Mouse (Mus musculus): ENCODE data around the gene Pakap.

Gene Pakap

GRCm38 (mm10) chr4:57845031-57845431 lies 277.1 kb downstream of the Pakap start:
- peak; percentile 76 for DNase-seq (ENCODE audit: low spot score)

GRCm38 (mm10) chr4:57845541-57846210 lies 277.7 kb downstream of the Pakap start:
- no peak for DNase-seq (ENCODE audit: low spot score)

GRCm38 (mm10) chr4:57846381-57846990 lies 278.5 kb downstream of the Pakap start:
- DNase-seq (ENCODE audit: low spot score) = no peak

- no peak for DNase-seq (ENCODE audit: low spot score)
These were observed 279.0 kb downstream of the Pakap start for GRCm38 (mm10) chr4:57846991-57847422.

- DNase-seq (ENCODE audit: low spot score) = no peak
These were observed 279.7 kb downstream of the Pakap start for GRCm38 (mm10) chr4:57847676-57848075.

- no peak for DNase-seq (ENCODE audit: low spot score)
These were observed 281.5 kb downstream of the Pakap start for GRCm38 (mm10) chr4:57849465-57849864.

GRCm38 (mm10) chr4:57851731-57852130 lies 283.8 kb downstream of the Pakap start:
- DNase-seq (ENCODE audit: low spot score) = no peak

- no peak for DNase-seq (ENCODE audit: low spot score)
These were observed 284.6 kb downstream of the Pakap start for GRCm38 (mm10) chr4:57852461-57853040.

- no peak for DNase-seq (ENCODE audit: low spot score)
These were observed 286.2 kb downstream of the Pakap start for GRCm38 (mm10) chr4:57854181-57854580.

GRCm38 (mm10) chr4:57855281-57855941 lies 287.4 kb downstream of the Pakap start:
- DNase-seq (ENCODE audit: low spot score) = peak; percentile 63

GRCm38 (mm10) chr4:57856673-57857072 lies 288.7 kb downstream of the Pakap start:
- DNase-seq (ENCODE audit: low spot score) = no peak

GRCm38 (mm10) chr4:57860204-57860611 lies 292.2 kb downstream of the Pakap start:
- DNase-seq (ENCODE audit: low spot score) = no peak

- DNase-seq (ENCODE audit: low spot score) = no peak
These were observed 293.2 kb downstream of the Pakap start for GRCm38 (mm10) chr4:57861166-57861565.

- no peak for DNase-seq (ENCODE audit: low spot score)
These were observed 293.9 kb downstream of the Pakap start for GRCm38 (mm10) chr4:57861856-57862255.

- DNase-seq (ENCODE audit: low spot score) = no peak
These were observed 294.4 kb downstream of the Pakap start for GRCm38 (mm10) chr4:57862269-57862986.

- no peak for DNase-seq (ENCODE audit: low spot score)
These were observed 298.1 kb downstream of the Pakap start for GRCm38 (mm10) chr4:57866088-57866487.

GRCm38 (mm10) chr4:57866990-57867389 lies 299.0 kb downstream of the Pakap start:
- DNase-seq (ENCODE audit: low spot score) = no peak

- DNase-seq (ENCODE audit: low spot score) = no peak
These were observed 299.5 kb downstream of the Pakap start for GRCm38 (mm10) chr4:57867454-57867853.

- DNase-seq (ENCODE audit: low spot score) = no peak
These were observed 311.2 kb downstream of the Pakap start for GRCm38 (mm10) chr4:57879137-57879536.

- peak; percentile 83 for DNase-seq (ENCODE audit: low spot score)
These were observed 311.9 kb downstream of the Pakap start for GRCm38 (mm10) chr4:57879804-57880357.

- DNase-seq (ENCODE audit: low spot score) = peak; percentile 39
These were observed 315.8 kb downstream of the Pakap start for GRCm38 (mm10) chr4:57883520-57884421.

Data from urinary bladder, postnatal 14 days (tissue).